In the genomic region with DNA sequence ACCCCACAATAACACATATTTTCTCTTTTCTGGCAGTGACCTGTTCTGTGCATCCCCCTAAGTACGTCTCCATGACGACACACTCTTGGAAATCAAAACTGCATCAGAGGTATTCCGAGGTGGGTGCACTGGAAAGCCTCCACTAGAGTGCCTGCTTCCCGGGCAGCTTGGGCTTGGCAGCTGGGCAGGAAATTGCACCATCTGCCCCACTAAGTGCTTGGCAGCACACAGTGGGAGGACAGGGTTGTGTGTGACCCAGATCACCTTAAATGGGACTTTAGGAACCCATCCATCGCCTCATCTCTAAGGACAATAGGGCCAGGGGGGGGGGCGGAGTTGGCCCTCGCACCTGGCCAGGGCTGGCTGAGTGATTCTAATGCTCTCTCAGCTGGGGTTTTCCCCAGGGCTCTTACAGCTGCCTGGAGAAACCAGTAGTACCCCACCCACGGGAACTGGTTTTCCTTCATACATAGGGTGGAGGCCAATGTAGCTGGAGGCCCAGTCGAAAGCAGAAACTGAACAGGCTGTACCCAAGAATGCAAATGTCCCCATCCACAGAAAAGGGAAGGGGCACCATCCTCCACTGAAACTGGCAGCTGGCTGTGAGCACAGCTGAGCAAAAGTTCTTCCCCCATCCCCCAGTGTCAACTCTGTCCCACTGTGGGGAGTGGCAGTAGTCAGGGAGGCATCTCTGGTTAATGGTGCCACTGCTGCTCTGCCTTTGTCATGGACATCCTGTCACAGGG, we compare ENCODE assay signal across 10 mouse cellular contexts.
A peak's percentile ranks its signal among the peaks of the same experiment; 100 is the strongest.
DNase-seq lines count a peak whose midpoint lies in the region; ATAC-seq lines count a peak whose summit lies in the region.
"Had no signal": no experiment of that assay in that cellular context is flagged by ENCODE, and none has a peak within 500 bp of the region (broad histone marks: within the 10 kb centered on the region; RNA-seq: fewer than 3 reads in every experiment).

No protein-coding gene starts in this region.

- peaks cover 3% of the 10 kb centered on the region; the same call in 1 of the 2 replicates for H3K9me3 ChIP-seq in hindbrain, embryonic 16.5 days (ENCODE audit: control insufficient read depth, low read length)
- no peaks in the 10 kb centered on the region for H3K9me3 ChIP-seq in neural tube, embryonic 15.5 days (replicated peaks)

- no peak overlapping the region for H3K9ac ChIP-seq in hindbrain, embryonic 16.5 days (ENCODE audit: low read depth, low read length)
- no peak overlapping the region for H3K9ac ChIP-seq in neural tube, embryonic 15.5 days (replicated peaks)
- H3K9ac ChIP-seq: heart, embryonic 15.5 days had no signal

- no peak overlapping the region for H3K27ac ChIP-seq in hindbrain, embryonic 16.5 days (ENCODE audit: low read depth, low read length)
- H3K27ac ChIP-seq in neural tube, embryonic 15.5 days (replicated peaks): no peak overlapping the region
- H3K27ac ChIP-seq: heart, embryonic 15.5 days had no signal

- H3K36me3 ChIP-seq in hindbrain, embryonic 16.5 days (ENCODE audit: control insufficient read depth, insufficient read depth, low read length): no peaks in the 10 kb centered on the region
- no peaks in the 10 kb centered on the region for H3K36me3 ChIP-seq in neural tube, embryonic 15.5 days
- H3K36me3 ChIP-seq: heart, embryonic 15.5 days had no signal

- peak; percentile 32 for DNase-seq in adrenal gland, postnatal 14 days
- no peak for DNase-seq in adrenal gland, postnatal 25 days
- DNase-seq in thymus, adult 18-20 months: peak; percentile 15 to 41
- DNase-seq in thymus, postnatal 4 days: no peak
- DNase-seq in cerebellum, adult 8-10 months: no peak

- no peak overlapping the region for H3K4me2 ChIP-seq in hindbrain, embryonic 16.5 days (ENCODE audit: low read length)
- H3K4me2 ChIP-seq in neural tube, embryonic 15.5 days: no peak overlapping the region
- H3K4me2 ChIP-seq: heart, embryonic 15.5 days; midbrain, embryonic 11.5 days had no signal

- peak; percentile 75 for ATAC-seq in megakaryocyte progenitor cell, adult 5-6 weeks (replicated peaks; ENCODE audit: poor library complexity)
- ATAC-seq in hindbrain, embryonic 16.5 days: no peak
- ATAC-seq in neural tube, embryonic 15.5 days (ENCODE audit: low FRiP score): no peak

- WGBS in hindbrain, embryonic 16.5 days: 67% methylated on average over 9 of the region's 9 CpGs
- 67% methylated on average over 9 of the region's 9 CpGs for WGBS in neural tube, embryonic 15.5 days

- H3K4me1 ChIP-seq in hindbrain, embryonic 16.5 days (ENCODE audit: control insufficient read depth, insufficient read depth, low read depth, low read length): no peaks in the 10 kb centered on the region
- no peaks in the 10 kb centered on the region for H3K4me1 ChIP-seq in neural tube, embryonic 15.5 days

- H3K4me3 ChIP-seq in hindbrain, embryonic 16.5 days (ENCODE audit: low read length): no peak overlapping the region
- no peak overlapping the region for H3K4me3 ChIP-seq in neural tube, embryonic 15.5 days (replicated peaks)
- H3K4me3 ChIP-seq: heart, embryonic 15.5 days had no signal

- H3K27me3 ChIP-seq in hindbrain, embryonic 16.5 days (replicated peaks; ENCODE audit: control insufficient read depth, insufficient read depth, low read length): no peaks in the 10 kb centered on the region
- H3K27me3 ChIP-seq in neural tube, embryonic 15.5 days (replicated peaks): no peaks in the 10 kb centered on the region
- H3K27me3 ChIP-seq: heart, embryonic 15.5 days had no signal

Comparison
In these comparisons a context has a peak if more than half of its experiments do, and no peak if none do; other contexts are left out.
1. DNase-seq: peak in adrenal gland, postnatal 14 days (single experiment) and thymus, adult 18-20 months (2 of 2); none in adrenal gland, postnatal 25 days (single experiment), thymus, postnatal 4 days (single experiment) and cerebellum, adult 8-10 months (single experiment).